Mouse (Mus musculus) neural tube, embryonic 10.5 days (tissue): ENCODE measurements around the gene Ube2o.
"Not testable (repeated sequence)": the region's sequence is repeated elsewhere in the genome, so short reads cannot be mapped to it uniquely, and the experiment has no call there.

Source experiments
- DNase-seq: peaks from one replicate; pipeline ENCODE4 v3.0.0-alpha.2; 2017; ENCODE audit warnings: low spot score; ENCODE audit errors: extremely low spot score

The Ube2o gene

GRCm38 (mm10) chr11:116615735-116616437 lies 34.6 kb upstream of the Ube2o start:
- no peak for DNase-seq

GRCm38 (mm10) chr11:116613234-116613633 lies 32.0 kb upstream of the Ube2o start:
- no peak for DNase-seq

- no peak for DNase-seq
Observed at GRCm38 (mm10) chr11:116612554-116612953, 31.3 kb upstream of the Ube2o start.

- no peak for DNase-seq
Observed at GRCm38 (mm10) chr11:116611883-116612282, 30.6 kb upstream of the Ube2o start.

- not testable (repeated sequence) for DNase-seq
Observed at GRCm38 (mm10) chr11:116611168-116611567, 29.9 kb upstream of the Ube2o start.

- DNase-seq = no peak
Observed at GRCm38 (mm10) chr11:116609965-116610630, 28.9 kb upstream of the Ube2o start.

- DNase-seq = no peak
Observed at GRCm38 (mm10) chr11:116607717-116608116, 26.5 kb upstream of the Ube2o start.

- DNase-seq = no peak
Observed at GRCm38 (mm10) chr11:116604097-116604496, 22.9 kb upstream of the Ube2o start.

- no peak for DNase-seq
Observed at GRCm38 (mm10) chr11:116603339-116603738, 22.1 kb upstream of the Ube2o start.

- no peak for DNase-seq
Observed at GRCm38 (mm10) chr11:116602043-116602442, 20.8 kb upstream of the Ube2o start.

- no peak for DNase-seq
Observed at GRCm38 (mm10) chr11:116601166-116601565, 19.9 kb upstream of the Ube2o start.

GRCm38 (mm10) chr11:116599230-116599629 lies 18.0 kb upstream of the Ube2o start:
- DNase-seq = no peak

GRCm38 (mm10) chr11:116598193-116598592 lies 16.9 kb upstream of the Ube2o start:
- no peak for DNase-seq

- no peak for DNase-seq
Observed at GRCm38 (mm10) chr11:116596766-116597165, 15.5 kb upstream of the Ube2o start.

- DNase-seq = no peak
Observed at GRCm38 (mm10) chr11:116593345-116593744, 12.1 kb upstream of the Ube2o start.

- DNase-seq = peak; percentile 97
Observed at GRCm38 (mm10) chr11:116592428-116592827, 11.2 kb upstream of the Ube2o start.

- no peak for DNase-seq
Observed at GRCm38 (mm10) chr11:116591621-116592020, 10.4 kb upstream of the Ube2o start.

- DNase-seq = no peak
Observed at GRCm38 (mm10) chr11:116589574-116589973, 8.3 kb upstream of the Ube2o start.

- no peak for DNase-seq
Observed at GRCm38 (mm10) chr11:116589020-116589531, 7.8 kb upstream of the Ube2o start.

GRCm38 (mm10) chr11:116586801-116587631 lies 5.8 kb upstream of the Ube2o start:
- peak; percentile 80 for DNase-seq

GRCm38 (mm10) chr11:116586310-116586709 lies 5.1 kb upstream of the Ube2o start, which contains the start of gene Aanat:
Gene Aanat (plus strand): TSS chr11:116586432.
- no peak for DNase-seq

- no peak for DNase-seq
Observed at GRCm38 (mm10) chr11:116585682-116586081, 4.4 kb upstream of the Ube2o start.
